Mouse (Mus musculus) embryonic fibroblast, embryonic 13.5 days (primary cell): ENCODE results near the gene Creb3l1. TPM values are rescaled to one million over a fixed set of nuclear protein-coding genes. Genes with fewer than 3 reads are reported as not detected.

ENCODE experiments used
- H3K27ac ChIP-seq: 2 replicates; pipeline ENCODE4 v1.5.1; 2012; ENCODE audit warnings: low read length, control low read depth, inconsistent platforms; ENCODE audit not compliant: insufficient read depth
- H3K4me1 ChIP-seq: 2 replicates; pipeline ENCODE4 v1.6.1; 2011; ENCODE audit warnings: low read length; ENCODE audit not compliant: control insufficient read depth, insufficient read depth
- H3K4me3 ChIP-seq: 2 replicates; pipeline ENCODE4 v1.5.1; 2011; ENCODE audit warnings: mild to moderate bottlenecking, control low read depth, low read length; ENCODE audit not compliant: insufficient read depth
- CTCF ChIP-seq: IDR thresholded peaks from 2 replicates; pipeline ENCODE4 v1.5.1; 2011; ENCODE audit warnings: mild to moderate bottlenecking, control low read depth, low read length, moderate library complexity, borderline replicate concordance; ENCODE audit not compliant: insufficient read depth
- POLR2A ChIP-seq: IDR thresholded peaks from 2 replicates; pipeline ENCODE4 v1.6.1; 2011; ENCODE audit warnings: low read depth, mild to moderate bottlenecking, control low read depth, low read length, moderate library complexity
- polyA plus RNA-seq: library from polyadenylated mRNA; stranded (reverse); fragments of >200 nt; gene quantifications from 2 replicates; pipeline ENCODE4 v1.2.4, GENCODE M21; 2011; ENCODE audit warnings: low read depth; ENCODE audit not compliant: missing spikeins, insufficient read length

The Creb3l1 gene
- polyA plus RNA-seq, 1 experiment: 119 TPM

- H3K4me3 ChIP-seq: peak overlapping the region; percentile 94
- H3K27ac ChIP-seq: peak overlapping the region; percentile 76
- peaks cover 8% of the 10 kb centered on the region; the same call in 1 of the 2 replicates for H3K4me1 ChIP-seq
- TF ChIP-seq POLR2A: peak; percentile 56; the same call in 1 of the 2 replicates
- 0 out of 2 replicates have a peak, but pooled peaks have one; percentile 45 for TF ChIP-seq CTCF
These were observed 684 bp downstream of the Creb3l1 start for GRCm38 (mm10) chr2:92023362-92024273.

- no peak for TF ChIP-seq CTCF
- TF ChIP-seq POLR2A: no peak
- Histone ChIP-seq H3K4me3 (peak overlapping the region; percentile 3; the same call in 1 of the 2 replicates), H3K4me1 (peaks cover 11% of the 10 kb centered on the region; the same call in 1 of the 2 replicates), H3K27ac (peak overlapping the region; percentile 51)
These were observed 3.5 kb downstream of the Creb3l1 start for GRCm38 (mm10) chr2:92020676-92021265.

GRCm38 (mm10) chr2:92017440-92017839 lies 6.9 kb downstream of the Creb3l1 start:
- no peak for TF ChIP-seq POLR2A
- no peak for TF ChIP-seq CTCF
- H3K4me1 ChIP-seq: peaks cover 24% of the 10 kb centered on the region

GRCm38 (mm10) chr2:92016981-92017380 lies 7.3 kb downstream of the Creb3l1 start:
- peak overlapping the region; percentile 58 for H3K27ac ChIP-seq
- TF ChIP-seq CTCF (no peak), POLR2A (no peak)
- H3K4me1 ChIP-seq: peaks cover 29% of the 10 kb centered on the region
- H3K4me3 ChIP-seq: no peak overlapping the region

More at GRCm38 (mm10) chr2:92017440-92017839, 6.9 kb downstream of the Creb3l1 start:
- H3K4me3 ChIP-seq: no peak overlapping the region
- H3K27ac ChIP-seq: peak overlapping the region; percentile 23

GRCm38 (mm10) chr2:92014891-92015290 lies 9.4 kb downstream of the Creb3l1 start:
- H3K27ac ChIP-seq: no peak overlapping the region
- H3K4me1 ChIP-seq: peaks cover 26% of the 10 kb centered on the region
- TF ChIP-seq CTCF (no peak), POLR2A (no peak)
- H3K4me3 ChIP-seq: no peak overlapping the region

GRCm38 (mm10) chr2:92014248-92014647 lies 10.1 kb downstream of the Creb3l1 start:
- H3K4me3 ChIP-seq: no peak overlapping the region
- TF ChIP-seq CTCF (no peak), POLR2A (no peak)
- H3K4me1 ChIP-seq: peaks cover 32% of the 10 kb centered on the region
- no peak overlapping the region for H3K27ac ChIP-seq

- TF ChIP-seq CTCF (no peak), POLR2A (no peak)
- H3K4me1 ChIP-seq: peaks cover 33% of the 10 kb centered on the region
- peak overlapping the region; percentile 75 for H3K27ac ChIP-seq
- no peak overlapping the region for H3K4me3 ChIP-seq
These were observed 11.4 kb downstream of the Creb3l1 start for GRCm38 (mm10) chr2:92012768-92013445.

- no peak overlapping the region for H3K4me3 ChIP-seq
- TF ChIP-seq CTCF (no peak), POLR2A (no peak)
- peaks cover 30% of the 10 kb centered on the region for H3K4me1 ChIP-seq
- H3K27ac ChIP-seq: peak overlapping the region; percentile 75
These were observed 12.6 kb downstream of the Creb3l1 start for GRCm38 (mm10) chr2:92011424-92012353.

GRCm38 (mm10) chr2:92008623-92009404 lies 15.5 kb downstream of the Creb3l1 start:
- TF ChIP-seq CTCF (no peak), POLR2A (peak; percentile 43)
- peak overlapping the region; percentile 98 for H3K27ac ChIP-seq
- H3K4me1 ChIP-seq: peaks cover 43% of the 10 kb centered on the region
- peak overlapping the region; percentile 33 for H3K4me3 ChIP-seq
